Mouse (Mus musculus): Measurements from ENCODE around the gene Vmn1r27. TPM values are rescaled to one million over a fixed set of nuclear protein-coding genes. Genes with fewer than 3 reads are reported as not detected.

Gene Vmn1r27
- total RNA-seq (2023), result not detected

GRCm38 (mm10) chr6:58218721-58219120 is at the start of gene Vmn1r27:
Gene Vmn1r27, minus strand, starts transcription at chr6:58218821.

DNA sequence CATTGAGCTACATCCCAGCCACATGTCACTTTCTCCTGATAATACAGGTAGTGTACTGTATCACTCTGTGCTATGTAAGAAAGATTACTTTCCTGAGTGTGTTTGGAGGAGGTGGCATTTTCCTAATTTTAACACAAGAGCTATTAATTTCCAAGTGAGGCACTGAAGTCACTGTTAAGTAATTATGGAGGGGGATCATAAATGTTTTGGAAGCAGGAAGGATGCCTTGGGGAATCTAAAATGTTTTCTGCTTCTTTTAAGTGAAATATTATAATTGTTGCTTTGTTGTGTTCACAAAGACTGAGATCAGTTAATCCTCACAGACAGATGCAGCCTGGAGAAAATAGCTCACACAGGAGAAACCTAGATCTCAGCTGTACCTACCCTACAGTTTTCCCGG is 43.1 kb upstream of the Vmn1r27 start, which contains the start of gene Vmn1r28:
Gene Vmn1r28, plus strand, starts transcription at position 301 of the 400 bp plus-strand sequence.

Other genes starting within 250 kb of the Vmn1r27 start
- gene Vmn1r25, start 238.0 kb downstream of the Vmn1r27 start, total RNA-seq (2023), result not detected
- gene Vmn1r26, start 203.7 kb downstream of the Vmn1r27 start, total RNA-seq (2023), result not detected
- gene Vmn1r28, start 43.2 kb upstream of the Vmn1r27 start, total RNA-seq (2023), result not detected
- gene Vmn1r29, start 82.7 kb upstream of the Vmn1r27 start, total RNA-seq (2023), result not detected
- gene Vmn1r30, start 224.6 kb upstream of the Vmn1r27 start, total RNA-seq (2023), result not detected